Mouse (Mus musculus): ENCODE data around the gene Gm49395.
A peak's percentile ranks its signal among the peaks of the same experiment; 100 is the strongest.

The Gm49395 gene

GRCm38 (mm10) chr13:115101355-115102191 lies at the start of gene Gm49395, which contains the start of gene Itga1:
Gene Gm49395, minus strand, starts transcription at chr13:115101921.
Gene Itga1, minus strand, starts transcription at chr13:115101964.
- DNase-seq (ENCODE audit: low read depth, low spot score) = peak; percentile 18
- Histone ChIP-seq H3K36me3 (ENCODE audit: control insufficient read depth, insufficient read depth, low read length, poor library complexity, severe bottlenecking) (no peaks in the 10 kb centered on the region), H3K27me3 (ENCODE audit: control insufficient read depth, insufficient read depth, low read length, poor library complexity, severe bottlenecking) (peaks cover 2% of the 10 kb centered on the region; the same call in 1 of the 2 replicates)

- no peaks in the 10 kb centered on the region for H3K27me3 ChIP-seq (ENCODE audit: control insufficient read depth, insufficient read depth, low read length, poor library complexity, severe bottlenecking)
- DNase-seq (ENCODE audit: low read depth, low spot score) = no peak
- no peaks in the 10 kb centered on the region for H3K36me3 ChIP-seq (ENCODE audit: control insufficient read depth, insufficient read depth, low read length, poor library complexity, severe bottlenecking)
Observed at GRCm38 (mm10) chr13:115150602-115151001, 48.9 kb upstream of the Gm49395 start.

GRCm38 (mm10) chr13:115149849-115150248 lies 48.1 kb upstream of the Gm49395 start:
- no peak for DNase-seq (ENCODE audit: low read depth, low spot score)
- H3K27me3 ChIP-seq (ENCODE audit: control insufficient read depth, insufficient read depth, low read length, poor library complexity, severe bottlenecking) = no peaks in the 10 kb centered on the region
- H3K36me3 ChIP-seq (ENCODE audit: control insufficient read depth, insufficient read depth, low read length, poor library complexity, severe bottlenecking) = no peaks in the 10 kb centered on the region

GRCm38 (mm10) chr13:115143575-115143974 lies 41.9 kb upstream of the Gm49395 start:
- Histone ChIP-seq H3K36me3 (ENCODE audit: control insufficient read depth, insufficient read depth, low read length, poor library complexity, severe bottlenecking) (no peaks in the 10 kb centered on the region), H3K27me3 (ENCODE audit: control insufficient read depth, insufficient read depth, low read length, poor library complexity, severe bottlenecking) (no peaks in the 10 kb centered on the region)
- no peak for DNase-seq (ENCODE audit: low read depth, low spot score)

- no peaks in the 10 kb centered on the region for H3K27me3 ChIP-seq (ENCODE audit: control insufficient read depth, insufficient read depth, low read length, poor library complexity, severe bottlenecking)
Observed at GRCm38 (mm10) chr13:115142066-115142465, 40.3 kb upstream of the Gm49395 start.

GRCm38 (mm10) chr13:115138513-115138912 lies 36.8 kb upstream of the Gm49395 start:
- Histone ChIP-seq H3K36me3 (ENCODE audit: control insufficient read depth, insufficient read depth, low read length, poor library complexity, severe bottlenecking) (no peaks in the 10 kb centered on the region), H3K27me3 (ENCODE audit: control insufficient read depth, insufficient read depth, low read length, poor library complexity, severe bottlenecking) (no peaks in the 10 kb centered on the region)
- no peak for DNase-seq (ENCODE audit: low read depth, low spot score)

More at GRCm38 (mm10) chr13:115142066-115142465, 40.3 kb upstream of the Gm49395 start:
- no peak for DNase-seq (ENCODE audit: low read depth, low spot score)
- no peaks in the 10 kb centered on the region for H3K36me3 ChIP-seq (ENCODE audit: control insufficient read depth, insufficient read depth, low read length, poor library complexity, severe bottlenecking)

- peak; percentile 39 for DNase-seq (ENCODE audit: low read depth, low spot score)
- no peaks in the 10 kb centered on the region for H3K36me3 ChIP-seq (ENCODE audit: control insufficient read depth, insufficient read depth, low read length, poor library complexity, severe bottlenecking)
- no peaks in the 10 kb centered on the region for H3K27me3 ChIP-seq (ENCODE audit: control insufficient read depth, insufficient read depth, low read length, poor library complexity, severe bottlenecking)
Observed at GRCm38 (mm10) chr13:115136761-115137160, 35.0 kb upstream of the Gm49395 start.

- no peak for DNase-seq (ENCODE audit: low read depth, low spot score)
- Histone ChIP-seq H3K36me3 (ENCODE audit: control insufficient read depth, insufficient read depth, low read length, poor library complexity, severe bottlenecking) (no peaks in the 10 kb centered on the region), H3K27me3 (ENCODE audit: control insufficient read depth, insufficient read depth, low read length, poor library complexity, severe bottlenecking) (no peaks in the 10 kb centered on the region)
Observed at GRCm38 (mm10) chr13:115132435-115132834, 30.7 kb upstream of the Gm49395 start.

GRCm38 (mm10) chr13:115131381-115131780 lies 29.7 kb upstream of the Gm49395 start:
- DNase-seq (ENCODE audit: low read depth, low spot score) = no peak
- no peaks in the 10 kb centered on the region for H3K27me3 ChIP-seq (ENCODE audit: control insufficient read depth, insufficient read depth, low read length, poor library complexity, severe bottlenecking)

GRCm38 (mm10) chr13:115130035-115130434 lies 28.3 kb upstream of the Gm49395 start:
- DNase-seq (ENCODE audit: low read depth, low spot score) = no peak
- no peaks in the 10 kb centered on the region for H3K27me3 ChIP-seq (ENCODE audit: control insufficient read depth, insufficient read depth, low read length, poor library complexity, severe bottlenecking)
- H3K36me3 ChIP-seq (ENCODE audit: control insufficient read depth, insufficient read depth, low read length, poor library complexity, severe bottlenecking) = no peaks in the 10 kb centered on the region

More at GRCm38 (mm10) chr13:115131381-115131780, 29.7 kb upstream of the Gm49395 start:
- H3K36me3 ChIP-seq (ENCODE audit: control insufficient read depth, insufficient read depth, low read length, poor library complexity, severe bottlenecking) = no peaks in the 10 kb centered on the region

- H3K36me3 ChIP-seq (ENCODE audit: control insufficient read depth, insufficient read depth, low read length, poor library complexity, severe bottlenecking) = no peaks in the 10 kb centered on the region
- no peak for DNase-seq (ENCODE audit: low read depth, low spot score)
- H3K27me3 ChIP-seq (ENCODE audit: control insufficient read depth, insufficient read depth, low read length, poor library complexity, severe bottlenecking) = no peaks in the 10 kb centered on the region
Observed at GRCm38 (mm10) chr13:115127826-115128225, 26.1 kb upstream of the Gm49395 start.

GRCm38 (mm10) chr13:115126534-115126933 lies 24.8 kb upstream of the Gm49395 start:
- no peaks in the 10 kb centered on the region for H3K27me3 ChIP-seq (ENCODE audit: control insufficient read depth, insufficient read depth, low read length, poor library complexity, severe bottlenecking)
- no peak for DNase-seq (ENCODE audit: low read depth, low spot score)
- no peaks in the 10 kb centered on the region for H3K36me3 ChIP-seq (ENCODE audit: control insufficient read depth, insufficient read depth, low read length, poor library complexity, severe bottlenecking)

GRCm38 (mm10) chr13:115125130-115125529 lies 23.4 kb upstream of the Gm49395 start:
- Histone ChIP-seq H3K27me3 (ENCODE audit: control insufficient read depth, insufficient read depth, low read length, poor library complexity, severe bottlenecking) (no peaks in the 10 kb centered on the region), H3K36me3 (ENCODE audit: control insufficient read depth, insufficient read depth, low read length, poor library complexity, severe bottlenecking) (no peaks in the 10 kb centered on the region)
- DNase-seq (ENCODE audit: low read depth, low spot score) = no peak

- H3K27me3 ChIP-seq (ENCODE audit: control insufficient read depth, insufficient read depth, low read length, poor library complexity, severe bottlenecking) = no peaks in the 10 kb centered on the region
Observed at GRCm38 (mm10) chr13:115124521-115124920, 22.8 kb upstream of the Gm49395 start.

GRCm38 (mm10) chr13:115118756-115119155 lies 17.0 kb upstream of the Gm49395 start:
- no peaks in the 10 kb centered on the region for H3K27me3 ChIP-seq (ENCODE audit: control insufficient read depth, insufficient read depth, low read length, poor library complexity, severe bottlenecking)
- DNase-seq (ENCODE audit: low read depth, low spot score) = no peak
- no peaks in the 10 kb centered on the region for H3K36me3 ChIP-seq (ENCODE audit: control insufficient read depth, insufficient read depth, low read length, poor library complexity, severe bottlenecking)

More at GRCm38 (mm10) chr13:115124521-115124920, 22.8 kb upstream of the Gm49395 start:
- no peaks in the 10 kb centered on the region for H3K36me3 ChIP-seq (ENCODE audit: control insufficient read depth, insufficient read depth, low read length, poor library complexity, severe bottlenecking)
- no peak for DNase-seq (ENCODE audit: low read depth, low spot score)
